Mouse (Mus musculus): ENCODE data around the gene B3gnt9.

GRCm38 (mm10) chr8:105241016-105241415, 13.9 kb downstream of the B3gnt9 start:
- TF ChIP-seq CTCF (IDR thresholded peaks at IDR 0.05; ENCODE audit: low read depth, low read length), result no peak
- no peak for TF ChIP-seq POLR2A (IDR thresholded peaks at IDR 0.05; ENCODE audit: borderline replicate concordance, low read depth, low read length)

Data from bone marrow macrophage, adult 2 months (primary cell).